Mouse (Mus musculus) ES-E14 (cell line): ENCODE data around the gene Armc3. TPM values are rescaled to one million over a fixed set of nuclear protein-coding genes. Genes with fewer than 3 reads are reported as not detected.

Experiments
- DNase-seq: peaks from one replicate; pipeline ENCODE4 v3.0.0-alpha.2; 2013; ENCODE audit warnings: low read depth, low spot score
- H3K27ac ChIP-seq: 2 replicates; pipeline ENCODE4 v1.5.1; 2012; ENCODE audit warnings: low read depth, mild to moderate bottlenecking, low read length, moderate library complexity, mixed read lengths; ENCODE audit not compliant: poor library complexity, insufficient read depth, severe bottlenecking
- H3K36me3 ChIP-seq: 2 replicates; pipeline ENCODE4 v1.6.1; 2012; ENCODE audit warnings: mild to moderate bottlenecking, low read length, moderate library complexity, mixed read lengths; ENCODE audit not compliant: control insufficient read depth, poor library complexity, insufficient read depth, severe bottlenecking
- H3K4me1 ChIP-seq, 2 experiments: fragments of 150-350 bp in 1 of 2; sonication (generic) in 1 of 2; 2 replicates each; pipeline ENCODE4 v1.6.1; 2012; ENCODE audit warnings: low read length in 2 of 2, mild to moderate bottlenecking in 1 of 2, mixed read lengths in 1 of 2; ENCODE audit not compliant: control insufficient read depth in 2 of 2, insufficient read depth in 2 of 2, poor library complexity in 1 of 2
- H3K4me3 ChIP-seq, 2 experiments: fragments of 150-350 bp in 1 of 2; sonication (generic) in 1 of 2; 2 replicates each; pipeline ENCODE4 v1.5.1; 2012; ENCODE audit warnings: low read length in 2 of 2, low read depth in 1 of 2, mild to moderate bottlenecking in 1 of 2, mixed read lengths in 1 of 2; ENCODE audit not compliant: insufficient read depth in 1 of 2, poor library complexity in 1 of 2, severe bottlenecking in 1 of 2
- H3K9ac ChIP-seq: 2 replicates; pipeline ENCODE4 v1.6.1; 2012; ENCODE audit warnings: low read depth, mild to moderate bottlenecking, low read length, mixed read lengths; ENCODE audit not compliant: poor library complexity, insufficient read depth, severe bottlenecking
- H3K9me3 ChIP-seq: fragments of 150-350 bp; sonication (generic); 2 replicates; pipeline ENCODE4 v1.6.1; 2012; ENCODE audit warnings: low read depth, mild to moderate bottlenecking, low read length; ENCODE audit not compliant: control insufficient read depth, insufficient read depth
- CHD2 ChIP-seq: IDR thresholded peaks from 2 replicates; pipeline ENCODE4 v1.6.1; 2014; ENCODE audit warnings: mild to moderate bottlenecking, low read depth, low read length, inconsistent platforms
- HCFC1 ChIP-seq: IDR thresholded peaks from 2 replicates; pipeline ENCODE4 v1.6.1; 2012; ENCODE audit warnings: low read length, inconsistent platforms, borderline replicate concordance; ENCODE audit not compliant: insufficient read depth
- MAFK ChIP-seq: IDR thresholded peaks from 2 replicates; pipeline ENCODE4 v1.6.1; 2014; ENCODE audit warnings: mild to moderate bottlenecking, low read depth, low read length, inconsistent platforms; ENCODE audit not compliant: insufficient read depth
- ZC3H11A ChIP-seq: IDR thresholded peaks from 2 replicates; pipeline ENCODE4 v1.6.1; 2012; ENCODE audit warnings: low read depth, mild to moderate bottlenecking, inconsistent platforms, low read length, borderline replicate concordance
- ZNF384 ChIP-seq: IDR thresholded peaks from 2 replicates; pipeline ENCODE4 v1.6.1; 2012; ENCODE audit warnings: low read depth, low read length, inconsistent platforms
- in situ Hi-C, 2 experiments: fragments of 600-800 bp; cut with MboI; formaldehyde crosslinking; loops; one replicate each; pipeline ENCODE4 v1.15.1; 2025; ENCODE audit warnings: low sequenced_read_pairs in 2 of 2, inconsistent platforms in 1 of 2; ENCODE audit not compliant: unreplicated experiment in 2 of 2
- total RNA-seq: library from RNA; depleted of rRNA; stranded (reverse); fragments of 300-350 nt; gene quantifications from 2 replicates; pipeline ENCODE4 v1.2.3, GENCODE M21; 2012

Armc3 gene
- total RNA-seq, 1 experiment, result 0.09 TPM

GRCm38 (mm10) chr2:19265834-19266233, 66.7 kb downstream of the Armc3 start:
- H3K27ac ChIP-seq, result no peak overlapping the region
- in situ Hi-C loops, result no loop called here
- H3K9me3 ChIP-seq, result no peaks in the 10 kb centered on the region
- TF ChIP-seq CHD2 (no peak), ZNF384 (no peak)
- no peak overlapping the region for H3K9ac ChIP-seq
- H3K4me1 ChIP-seq, result no peaks in the 10 kb centered on the region
- no peak overlapping the region for H3K4me3 ChIP-seq
- no peaks in the 10 kb centered on the region for H3K36me3 ChIP-seq
- no peak for DNase-seq

GRCm38 (mm10) chr2:19267396-19267795, 68.3 kb downstream of the Armc3 start:
- TF ChIP-seq MAFK (no peak), HCFC1 (no peak), CHD2 (no peak), ZC3H11A (no peak), ZNF384 (no peak)
- Histone ChIP-seq H3K4me3 (no peak overlapping the region), H3K4me1 (peaks cover 0 to 2% of the 10 kb centered on the region in 2 experiments; a peak in 1 of 4 replicates), H3K36me3 (no peaks in the 10 kb centered on the region), H3K27ac (no peak overlapping the region), H3K9ac (no peak overlapping the region), H3K9me3 (no peaks in the 10 kb centered on the region)
- DNase-seq, result no peak
- in situ Hi-C loops, result no loop called here

GRCm38 (mm10) chr2:19269955-19270354, 70.9 kb downstream of the Armc3 start:
- no peaks in the 10 kb centered on the region for H3K36me3 ChIP-seq
- no peak for DNase-seq
- H3K4me1 ChIP-seq, result peaks cover 0 to 2% of the 10 kb centered on the region in 2 experiments; a peak in 1 of 4 replicates
- no peaks in the 10 kb centered on the region for H3K9me3 ChIP-seq
- no peak overlapping the region for H3K9ac ChIP-seq
- H3K27ac ChIP-seq, result no peak overlapping the region
- in situ Hi-C loops, result no loop called here
- no peak overlapping the region for H3K4me3 ChIP-seq
- no peak for TF ChIP-seq CHD2

- no peak overlapping the region for H3K27ac ChIP-seq
- DNase-seq, result no peak
- TF ChIP-seq CHD2 (no peak), MAFK (no peak), HCFC1 (no peak), ZC3H11A (no peak), ZNF384 (no peak)
- no peak overlapping the region for H3K4me3 ChIP-seq
- in situ Hi-C loops, result no loop called here
- no peaks in the 10 kb centered on the region for H3K36me3 ChIP-seq
- peaks cover 0 to 2% of the 10 kb centered on the region in 2 experiments; a peak in 1 of 4 replicates for H3K4me1 ChIP-seq
- H3K9ac ChIP-seq, result no peak overlapping the region
- H3K9me3 ChIP-seq, result no peaks in the 10 kb centered on the region
Observed at GRCm38 (mm10) chr2:19270709-19271120, 71.6 kb downstream of the Armc3 start.

GRCm38 (mm10) chr2:19274583-19274982, 75.5 kb downstream of the Armc3 start:
- no peak overlapping the region for H3K9ac ChIP-seq
- DNase-seq, result no peak
- in situ Hi-C loops, result no loop called here
- no peaks in the 10 kb centered on the region for H3K9me3 ChIP-seq
- TF ChIP-seq HCFC1, result no peak
- no peak for TF ChIP-seq ZNF384
- TF ChIP-seq ZC3H11A, result no peak
- TF ChIP-seq CHD2, result no peak
- no peak for TF ChIP-seq MAFK
- H3K4me1 ChIP-seq, result peaks cover 0 to 2% of the 10 kb centered on the region in 2 experiments; a peak in 1 of 4 replicates
- H3K27ac ChIP-seq, result no peak overlapping the region
- no peaks in the 10 kb centered on the region for H3K36me3 ChIP-seq
- H3K4me3 ChIP-seq, result no peak overlapping the region
